Mouse (Mus musculus) spleen, postnatal 4 days (tissue): Measurements from ENCODE around the gene Aldh1a1.
A peak's percentile ranks its signal among the peaks of the same experiment; 100 is the strongest.
"Not testable (repeated sequence)": the region's sequence is repeated elsewhere in the genome, so short reads cannot be mapped to it uniquely, and the experiment has no call there.

Source experiments
- DNase-seq, 2 experiments: peaks; one replicate each; pipeline ENCODE4 v3.0.0; 2022; ENCODE audit warnings: low spot score in 2 of 2

Gene Aldh1a1

DNA sequence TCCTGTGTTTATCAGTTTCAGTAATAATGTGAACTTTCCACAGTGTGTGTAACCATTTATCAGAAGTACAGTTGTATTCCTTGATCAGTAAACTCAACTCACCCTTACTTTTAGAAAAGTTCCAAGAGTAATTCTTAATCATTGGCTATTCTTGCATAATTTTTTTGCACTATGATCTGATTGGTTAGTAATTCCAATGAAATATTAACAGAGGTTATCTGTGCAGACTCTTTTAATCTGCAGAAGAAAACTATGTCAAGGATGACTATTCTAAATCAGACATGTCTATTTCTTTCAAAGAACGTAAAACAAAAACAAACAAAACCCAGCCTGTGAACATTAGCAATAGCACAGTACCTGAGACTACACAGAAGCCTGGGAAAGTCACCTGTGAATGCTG is 62.9 kb downstream of the Aldh1a1 start:
- no peak for DNase-seq

DNA sequence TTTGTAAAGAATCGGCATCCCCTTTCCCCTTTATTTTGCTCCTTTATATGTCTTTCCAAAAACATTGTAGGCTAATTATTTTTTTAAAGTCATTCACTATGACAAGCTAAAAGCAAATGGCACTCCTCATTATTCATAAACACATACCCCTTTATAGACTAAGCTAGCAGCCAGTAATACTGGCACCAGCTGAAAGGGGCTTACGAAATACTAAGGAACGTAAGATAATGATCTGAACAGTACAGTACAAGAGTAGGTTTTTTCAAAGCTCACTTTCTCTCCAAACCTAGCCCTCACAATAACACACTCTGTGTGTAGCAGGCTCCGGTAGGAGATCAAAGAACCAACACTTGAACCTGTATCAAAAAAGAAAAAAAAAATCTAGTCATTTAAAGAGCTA is 64.7 kb downstream of the Aldh1a1 start:
- DNase-seq = no peak

GRCm38 (mm10) chr19:20558069-20558468 is 65.6 kb downstream of the Aldh1a1 start:
- DNase-seq = no peak

DNA sequence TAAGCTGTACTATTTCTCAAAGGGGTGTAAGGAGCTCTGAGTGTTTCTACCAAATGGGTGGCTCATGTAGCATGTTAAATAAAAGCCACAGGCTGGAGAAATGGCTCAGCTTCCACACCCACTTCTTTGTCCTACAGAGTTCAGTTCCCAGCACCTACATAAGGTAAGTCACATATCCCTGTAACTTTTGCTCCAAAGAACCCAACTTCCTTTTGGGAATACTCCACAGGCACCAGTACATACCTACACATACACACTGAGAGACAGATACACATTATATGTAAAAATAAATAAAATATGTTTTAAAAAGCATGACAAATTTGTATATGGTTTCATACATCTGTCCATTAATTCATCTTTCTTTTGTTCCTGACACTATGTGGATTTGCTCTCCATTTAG is 66.0 kb downstream of the Aldh1a1 start:
- DNase-seq = no peak

GRCm38 (mm10) chr19:20558952-20559351 is 66.4 kb downstream of the Aldh1a1 start:
- DNase-seq = no peak

DNA sequence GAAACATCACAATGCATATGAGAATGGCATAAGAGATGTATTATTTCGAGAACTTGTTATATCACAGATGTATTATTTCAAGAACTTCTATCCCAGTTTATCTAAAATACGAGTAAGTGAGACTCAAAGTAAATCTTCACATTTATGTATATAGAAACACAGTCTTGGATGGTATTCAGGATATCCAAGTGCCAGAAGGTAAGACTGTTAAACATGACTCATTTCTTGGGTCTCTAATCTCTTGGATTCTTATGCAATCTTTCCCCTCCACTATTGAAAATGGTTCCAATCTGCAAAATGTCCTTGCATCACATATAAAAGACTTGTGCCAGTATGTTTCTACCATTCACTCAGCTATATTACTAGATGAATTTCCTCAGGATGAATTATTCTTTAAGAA is 67.4 kb downstream of the Aldh1a1 start:
- no peak for DNase-seq

GRCm38 (mm10) chr19:20562396-20562795 is 69.9 kb downstream of the Aldh1a1 start:
- no peak for DNase-seq

GRCm38 (mm10) chr19:20566294-20566693 is 73.8 kb downstream of the Aldh1a1 start:
- no peak for DNase-seq

GRCm38 (mm10) chr19:20567039-20567438 is 74.5 kb downstream of the Aldh1a1 start:
- DNase-seq = no peak

DNA sequence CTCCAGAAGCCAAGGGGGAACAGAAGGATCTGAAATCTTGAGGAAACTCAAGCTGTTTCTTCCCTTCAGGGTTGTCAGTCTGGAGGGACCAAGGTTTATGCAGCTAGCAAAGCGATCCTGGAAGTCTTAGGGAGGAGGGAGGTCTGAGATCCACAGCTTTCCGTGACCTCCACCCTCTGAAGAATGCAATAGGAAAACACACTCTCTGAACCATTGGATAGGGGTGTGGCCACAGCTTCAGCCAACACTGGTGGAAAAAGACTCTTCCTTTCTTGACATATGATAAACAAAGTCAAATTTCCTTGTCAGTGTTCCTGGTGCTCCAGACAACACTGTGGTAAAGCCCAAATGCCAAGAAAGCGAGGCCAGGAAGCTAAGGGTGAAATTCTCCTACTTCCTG is 84.5 kb downstream of the Aldh1a1 start:
- no peak for DNase-seq

- no peak for DNase-seq
Measured at GRCm38 (mm10) chr19:20577429-20577828, 84.9 kb downstream of the Aldh1a1 start.

DNA sequence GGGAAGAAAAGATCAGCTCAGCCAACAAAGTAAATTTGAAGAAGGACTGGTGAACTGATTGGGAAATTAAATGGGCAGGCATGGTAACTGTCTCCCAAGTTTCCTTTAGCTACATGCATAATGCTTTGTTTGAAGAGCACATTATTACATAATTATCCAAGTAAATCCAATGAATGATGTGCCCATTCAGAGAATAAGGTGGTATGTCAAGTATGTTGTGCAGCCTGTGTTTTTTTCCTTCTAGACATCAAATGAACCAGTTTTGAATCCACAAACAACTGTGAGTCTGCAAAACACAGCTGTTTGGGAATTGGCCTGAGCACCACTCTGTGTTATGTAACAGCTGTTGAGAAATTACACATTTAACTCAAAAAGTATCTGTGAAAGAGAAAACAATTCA is 107.4 kb downstream of the Aldh1a1 start:
- DNase-seq = no peak

DNA sequence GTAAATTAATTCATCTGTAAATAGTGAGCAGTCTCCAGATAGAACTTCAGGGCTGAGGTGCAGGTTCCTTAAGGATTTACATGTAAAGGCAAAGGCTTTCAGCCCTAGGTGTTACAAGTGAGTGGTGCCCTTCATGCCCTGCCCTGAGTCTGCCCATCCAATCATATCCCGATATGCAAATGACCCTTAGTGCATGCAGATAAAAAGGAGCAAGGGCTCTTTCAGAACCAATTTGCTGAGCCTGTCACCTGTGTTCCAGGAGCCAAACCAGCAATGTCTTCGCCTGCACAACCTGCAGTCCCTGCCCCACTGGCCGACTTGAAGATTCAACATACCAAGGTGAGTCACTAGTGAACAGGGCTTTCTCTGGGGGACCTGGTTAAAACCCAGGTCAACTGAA is 109.2 kb downstream of the Aldh1a1 start:
- DNase-seq = peak; percentile 26 to 65

DNA sequence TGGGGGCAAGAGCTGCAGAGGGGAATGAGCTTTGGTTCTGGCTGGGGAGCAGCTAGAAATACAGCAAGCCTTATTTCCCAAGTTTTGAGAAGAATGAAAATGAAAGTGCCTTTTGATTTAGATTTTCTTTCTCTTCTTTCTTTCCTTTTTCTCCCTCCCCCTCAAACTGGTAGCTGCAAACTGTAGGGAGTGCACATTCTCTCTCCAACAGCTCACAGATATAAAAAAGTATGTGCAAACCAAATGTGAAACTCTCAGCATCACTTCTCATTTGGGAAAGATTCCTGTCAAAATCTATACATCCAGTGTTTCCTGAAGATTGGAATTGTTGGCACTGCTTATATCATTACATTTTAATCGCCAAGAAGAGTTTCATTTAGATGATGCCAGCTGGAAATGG is 110.7 kb downstream of the Aldh1a1 start:
- no peak for DNase-seq

DNA sequence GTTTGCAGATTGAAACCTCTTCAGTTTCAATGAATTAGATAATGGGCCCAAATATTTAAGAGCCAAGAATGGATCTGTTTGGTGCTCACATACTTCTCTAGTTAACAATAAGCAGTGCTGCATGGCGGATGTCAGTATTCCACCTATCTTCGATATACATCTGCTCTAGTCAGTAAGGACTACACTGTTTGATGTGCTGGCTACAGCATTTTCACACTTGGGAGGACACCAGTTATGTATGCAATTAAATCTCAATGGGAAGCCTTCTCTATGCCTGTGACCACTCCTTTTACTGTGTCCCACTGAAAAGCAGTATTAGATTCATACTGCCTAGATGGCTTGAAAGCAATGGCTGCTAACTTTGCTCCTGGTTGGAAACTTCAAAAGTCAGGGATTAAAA is 111.4 kb downstream of the Aldh1a1 start:
- DNase-seq = no peak

- DNase-seq = no peak
Measured at GRCm38 (mm10) chr19:20614252-20614930, 121.9 kb downstream of the Aldh1a1 start.

GRCm38 (mm10) chr19:20622434-20622833 is 129.9 kb downstream of the Aldh1a1 start:
- DNase-seq = no peak

DNA sequence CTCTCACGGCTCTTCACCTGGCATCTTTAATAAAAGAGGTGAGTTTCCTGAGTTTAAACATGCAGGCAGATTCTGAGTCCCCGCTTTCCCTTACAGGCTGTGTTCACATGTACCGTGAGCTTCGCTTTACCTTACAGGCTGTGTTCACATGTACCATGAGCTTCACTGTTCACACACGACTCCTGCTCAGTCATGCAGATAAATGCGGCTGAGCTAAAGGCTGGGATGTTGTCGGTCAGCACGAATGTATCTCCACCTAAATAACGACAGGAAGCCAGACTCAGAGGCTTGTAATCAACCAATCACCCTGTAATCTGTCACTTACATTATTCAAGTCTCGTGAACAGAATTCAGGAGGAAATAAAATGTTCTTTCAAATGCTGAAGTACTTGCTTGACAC is 130.9 kb downstream of the Aldh1a1 start:
- DNase-seq = no peak

- DNase-seq = no peak
Measured at GRCm38 (mm10) chr19:20631020-20631419, 138.5 kb downstream of the Aldh1a1 start.

- no peak for DNase-seq
Measured at GRCm38 (mm10) chr19:20633876-20634691, 141.6 kb downstream of the Aldh1a1 start.

DNA sequence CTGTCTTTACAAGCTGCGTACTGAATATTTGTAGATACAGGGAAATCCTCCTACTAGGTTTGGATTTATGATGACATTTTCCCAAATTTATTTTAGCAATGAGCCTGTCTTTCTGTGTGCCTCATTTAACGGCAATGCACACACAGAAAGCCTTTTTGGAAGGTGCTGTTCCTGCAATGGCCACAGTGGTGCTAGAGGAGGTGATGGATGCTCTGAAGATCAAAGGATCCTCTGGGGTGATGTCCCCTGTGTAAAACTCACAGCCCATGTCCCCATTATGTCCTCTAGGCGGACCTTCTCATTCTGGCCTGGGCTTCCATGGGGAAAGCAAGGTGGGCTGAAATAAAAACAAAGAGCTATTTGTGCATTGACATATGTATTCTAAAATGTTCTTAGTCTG is 151.8 kb downstream of the Aldh1a1 start:
- no peak for DNase-seq

DNA sequence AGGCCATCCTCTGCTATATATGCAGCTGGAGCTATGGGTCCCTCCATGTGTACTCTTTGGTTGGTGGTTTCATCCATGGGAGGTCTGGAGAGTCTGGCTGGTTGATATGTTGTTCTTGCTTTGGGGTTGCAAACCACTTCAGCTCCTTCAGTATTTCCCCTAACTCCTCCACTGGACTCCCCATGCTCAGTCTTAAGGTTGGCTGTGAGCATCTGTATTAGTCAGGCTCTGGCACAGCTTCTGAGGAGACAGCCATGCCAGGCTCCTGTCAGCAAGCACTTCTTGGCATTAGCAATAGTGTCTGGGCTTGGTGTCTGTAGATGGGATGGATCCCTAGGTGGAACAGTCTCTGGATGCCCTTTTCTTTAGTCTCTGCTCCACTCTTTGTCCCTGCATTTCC is 155.0 kb downstream of the Aldh1a1 start:
- not testable (repeated sequence) for DNase-seq

- DNase-seq = no peak
Measured at GRCm38 (mm10) chr19:20650008-20650407, 157.5 kb downstream of the Aldh1a1 start.
